Mouse (Mus musculus) urinary bladder, adult 2 months (tissue): ENCODE measurements at regions not wholly inside any gene's neighbourhood (a gene's known extent, or its start where the extent isn't known, plus 50 kb on each side); places are given as distances from the start of the nearest gene placed in this dataset.
"Not testable (repeated sequence)": the region's sequence is repeated elsewhere in the genome, so short reads cannot be mapped to it uniquely, and the experiment has no call there.

Experiments used
- DNase-seq: peaks from one replicate; pipeline ENCODE4 v3.0.0; 2022; ENCODE audit warnings: low spot score

- DNase-seq: no peak
Measured at GRCm38 (mm10) chr7:63997997-63998396, 59.3 kb upstream of the Klf13 start.

GRCm38 (mm10) chr7:63996581-63997098 lies 57.9 kb upstream of the Klf13 start:
- no peak for DNase-seq

- DNase-seq: no peak
Measured at GRCm38 (mm10) chr7:63995255-63995980, 56.7 kb upstream of the Klf13 start.

DNA sequence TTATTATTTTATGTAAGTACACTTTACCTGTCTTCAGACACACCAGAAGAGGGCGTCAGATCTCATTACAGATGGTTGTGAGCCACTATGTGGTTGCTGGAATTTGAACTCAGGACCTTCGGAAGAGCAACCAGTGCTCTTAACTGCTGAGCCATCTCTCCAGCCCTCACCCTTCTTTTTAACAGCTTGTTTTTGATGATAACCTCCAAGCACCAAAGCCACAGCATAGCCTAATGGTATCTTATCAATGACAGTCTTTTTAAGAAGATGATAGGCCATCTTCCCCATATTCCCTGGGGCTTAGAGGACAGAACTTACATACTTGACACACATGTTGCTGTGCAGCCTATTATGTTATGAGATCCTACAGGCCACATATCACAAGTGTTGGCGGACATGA lies 56.1 kb upstream of the Klf13 start:
- not testable (repeated sequence) for DNase-seq

DNA sequence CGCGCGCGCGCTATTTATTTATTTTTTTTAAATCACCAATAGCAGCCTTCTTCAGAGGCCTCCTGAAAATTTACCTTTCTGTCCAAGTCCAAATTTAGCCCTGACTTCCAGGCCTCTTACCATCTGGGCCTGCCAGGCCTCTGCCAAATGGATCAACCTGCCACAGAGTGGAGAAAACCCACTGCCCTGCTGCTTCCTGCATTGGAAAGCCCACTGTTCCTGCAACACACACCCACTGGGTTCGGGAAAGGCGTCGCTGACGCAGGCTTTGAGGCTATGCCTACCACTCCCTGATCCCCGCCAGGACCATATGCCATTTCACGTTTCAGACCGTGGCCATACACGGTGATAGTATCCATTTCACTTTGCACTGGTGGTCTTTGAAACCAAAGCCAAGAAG lies 53.4 kb upstream of the Klf13 start:
- DNase-seq: no peak

DNA sequence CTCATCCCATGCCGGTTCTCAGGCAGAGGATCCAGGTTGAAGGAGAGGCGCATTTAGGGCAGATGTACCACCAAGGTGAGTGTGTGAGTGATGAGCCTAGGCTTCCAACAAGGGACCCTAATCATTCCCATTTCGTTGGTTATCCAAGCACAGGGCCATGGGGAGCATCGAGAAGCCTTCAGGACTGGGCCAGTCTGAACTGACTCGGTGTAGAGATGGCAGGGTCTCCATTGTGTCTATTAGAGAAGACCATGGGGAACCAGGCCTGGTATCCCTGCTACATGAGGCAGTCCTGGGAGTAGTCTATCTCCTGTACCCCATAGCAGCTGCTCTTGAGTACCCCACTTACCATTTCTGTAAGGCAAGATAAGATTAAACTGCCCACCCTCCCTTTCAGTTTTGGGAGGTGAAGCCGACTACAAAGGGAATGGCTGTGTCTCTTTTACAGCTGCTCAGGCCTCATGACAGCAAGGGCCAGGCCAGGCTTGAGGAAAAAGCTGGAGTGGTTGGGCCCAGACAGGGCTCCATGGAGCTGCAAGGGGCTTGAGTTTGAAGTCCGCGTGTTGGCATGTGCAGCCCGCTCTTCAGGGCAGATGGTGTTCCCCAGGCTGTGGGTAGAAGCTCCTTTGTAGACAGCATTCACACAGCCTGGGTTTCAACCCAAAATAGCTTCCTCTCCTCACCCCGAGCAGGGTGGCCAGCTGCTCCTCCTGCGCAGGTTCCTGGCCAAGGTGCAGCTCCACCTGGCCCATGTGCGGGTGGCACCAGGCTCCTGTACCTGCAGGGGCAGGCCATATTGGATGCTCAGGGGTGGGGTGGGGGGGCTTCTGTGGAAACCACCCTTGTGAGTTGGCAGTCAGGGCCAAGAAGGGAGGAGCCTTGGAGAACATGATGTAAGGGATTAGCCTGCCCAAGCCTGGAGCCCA lies 52.6 kb upstream of the Klf13 start:
- DNase-seq: no peak

- no peak for DNase-seq
Measured at GRCm38 (mm10) chr7:63990312-63991028, 51.8 kb upstream of the Klf13 start.

DNA sequence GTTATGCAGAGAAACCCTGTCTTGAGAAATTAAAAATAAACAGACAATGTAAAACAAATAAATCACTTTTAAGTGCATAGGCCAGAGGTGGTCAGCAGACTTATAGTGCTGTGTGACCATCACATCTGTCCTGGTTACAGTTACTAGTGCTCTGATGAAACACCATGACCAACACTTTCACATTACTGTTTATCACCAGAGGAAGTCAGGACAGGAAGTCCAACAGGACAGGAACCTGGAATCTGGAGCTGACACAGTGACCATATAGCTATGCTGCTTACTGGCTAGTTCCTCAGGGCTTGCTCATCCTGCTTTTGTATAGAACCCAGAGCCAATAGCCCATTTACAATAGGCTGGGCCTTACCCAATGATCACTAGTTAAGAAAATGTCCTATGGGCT lies 51.0 kb upstream of the Klf13 start:
- DNase-seq: no peak
